Mouse (Mus musculus): ENCODE results near the gene Kcmf1.
A peak's percentile ranks its signal among the peaks of the same experiment; 100 is the strongest.

Kcmf1 gene

GRCm38 (mm10) chr6:72899781-72900681, at the start of gene Kcmf1:
TSS of gene Kcmf1 (minus strand) at chr6:72899979.
- peak; percentile 77 for DNase-seq (ENCODE audit: low spot score)

- no peak for DNase-seq (ENCODE audit: low spot score)
Observed at GRCm38 (mm10) chr6:72949161-72949756, 49.5 kb upstream of the Kcmf1 start.

- DNase-seq (ENCODE audit: low spot score): no peak
Observed at GRCm38 (mm10) chr6:72948392-72948791, 48.6 kb upstream of the Kcmf1 start.

GRCm38 (mm10) chr6:72947960-72948359, 48.2 kb upstream of the Kcmf1 start:
- DNase-seq (ENCODE audit: low spot score): no peak

- DNase-seq (ENCODE audit: low spot score): peak; percentile 10
Observed at GRCm38 (mm10) chr6:72940493-72940892, 40.7 kb upstream of the Kcmf1 start.

- no peak for DNase-seq (ENCODE audit: low spot score)
Observed at GRCm38 (mm10) chr6:72937859-72938258, 38.1 kb upstream of the Kcmf1 start.

GRCm38 (mm10) chr6:72937430-72937829, 37.7 kb upstream of the Kcmf1 start:
- no peak for DNase-seq (ENCODE audit: low spot score)

- no peak for DNase-seq (ENCODE audit: low spot score)
Observed at GRCm38 (mm10) chr6:72932955-72933354, 33.2 kb upstream of the Kcmf1 start.

- DNase-seq (ENCODE audit: low spot score): no peak
Observed at GRCm38 (mm10) chr6:72931533-72931932, 31.8 kb upstream of the Kcmf1 start.

GRCm38 (mm10) chr6:72929795-72930398, 30.1 kb upstream of the Kcmf1 start:
- no peak for DNase-seq (ENCODE audit: low spot score)

- DNase-seq (ENCODE audit: low spot score): peak; percentile 35
Observed at GRCm38 (mm10) chr6:72926755-72927482, 27.1 kb upstream of the Kcmf1 start.

GRCm38 (mm10) chr6:72926031-72926430, 26.3 kb upstream of the Kcmf1 start:
- DNase-seq (ENCODE audit: low spot score): no peak

- DNase-seq (ENCODE audit: low spot score): no peak
Observed at GRCm38 (mm10) chr6:72923381-72923780, 23.6 kb upstream of the Kcmf1 start.

GRCm38 (mm10) chr6:72921081-72921480, 21.3 kb upstream of the Kcmf1 start:
- no peak for DNase-seq (ENCODE audit: low spot score)

- no peak for DNase-seq (ENCODE audit: low spot score)
Observed at GRCm38 (mm10) chr6:72918510-72919033, 18.8 kb upstream of the Kcmf1 start.

- no peak for DNase-seq (ENCODE audit: low spot score)
Observed at GRCm38 (mm10) chr6:72916330-72916729, 16.6 kb upstream of the Kcmf1 start.

- no peak for DNase-seq (ENCODE audit: low spot score)
Observed at GRCm38 (mm10) chr6:72914087-72914749, 14.4 kb upstream of the Kcmf1 start.

GRCm38 (mm10) chr6:72911261-72911660, 11.5 kb upstream of the Kcmf1 start:
- no peak for DNase-seq (ENCODE audit: low spot score)

GRCm38 (mm10) chr6:72902254-72902990, 2.6 kb upstream of the Kcmf1 start:
- no peak for DNase-seq (ENCODE audit: low spot score)

GRCm38 (mm10) chr6:72900952-72901351, 1.2 kb upstream of the Kcmf1 start:
- DNase-seq (ENCODE audit: low spot score): peak; percentile 4

Measured in ovary, adult 18-20 months (tissue).